Mouse (Mus musculus) urinary bladder, adult 2 months (tissue): Measurements from ENCODE around the gene Tex9. TPM values are rescaled to one million over a fixed set of nuclear protein-coding genes. Genes with fewer than 3 reads are reported as not detected.
"Not testable (repeated sequence)": the region's sequence is repeated elsewhere in the genome, so short reads cannot be mapped to it uniquely, and the experiment has no call there.

Experiments
- DNase-seq: peaks from one replicate; pipeline ENCODE4 v3.0.0; 2022; ENCODE audit warnings: low spot score
- polyA plus RNA-seq: library from polyadenylated mRNA; depleted of rRNA; stranded (reverse); fragments of >200 nt; gene quantifications from 2 replicates; pipeline ENCODE4 v1.2.3, GENCODE M21; 2012

Gene Tex9
- polyA plus RNA-seq, 1 experiment, result 11.7 TPM

- no peak for DNase-seq
These were observed 12.7 kb downstream of the Tex9 start for GRCm38 (mm10) chr9:72479276-72479675.

- DNase-seq, result no peak
These were observed 14.7 kb downstream of the Tex9 start for GRCm38 (mm10) chr9:72477306-72477705.

GRCm38 (mm10) chr9:72475511-72475910 lies 16.5 kb downstream of the Tex9 start:
- DNase-seq, result no peak

DNA sequence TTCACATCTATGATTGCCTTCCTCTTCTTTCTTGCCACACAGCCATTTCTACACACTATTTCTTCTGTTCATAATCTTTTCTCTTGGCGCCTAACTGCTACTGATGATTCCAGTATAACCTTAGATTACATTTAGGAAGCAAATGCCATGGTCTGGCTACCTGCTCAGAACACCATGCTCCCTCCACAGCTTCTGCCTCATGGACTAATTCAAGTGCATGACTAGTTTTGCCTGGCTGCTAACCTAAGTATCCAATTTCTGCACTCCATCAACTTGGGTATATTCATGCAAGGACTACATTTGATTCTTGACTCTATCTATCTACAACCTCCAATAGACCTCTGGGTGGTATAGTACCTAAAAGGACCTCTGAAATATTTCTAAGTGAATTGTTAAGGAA lies 22.2 kb downstream of the Tex9 start:
- DNase-seq, result no peak

GRCm38 (mm10) chr9:72468616-72469015 lies 23.4 kb downstream of the Tex9 start:
- no peak for DNase-seq

GRCm38 (mm10) chr9:72467551-72468407 lies 24.2 kb downstream of the Tex9 start:
- no peak for DNase-seq

DNA sequence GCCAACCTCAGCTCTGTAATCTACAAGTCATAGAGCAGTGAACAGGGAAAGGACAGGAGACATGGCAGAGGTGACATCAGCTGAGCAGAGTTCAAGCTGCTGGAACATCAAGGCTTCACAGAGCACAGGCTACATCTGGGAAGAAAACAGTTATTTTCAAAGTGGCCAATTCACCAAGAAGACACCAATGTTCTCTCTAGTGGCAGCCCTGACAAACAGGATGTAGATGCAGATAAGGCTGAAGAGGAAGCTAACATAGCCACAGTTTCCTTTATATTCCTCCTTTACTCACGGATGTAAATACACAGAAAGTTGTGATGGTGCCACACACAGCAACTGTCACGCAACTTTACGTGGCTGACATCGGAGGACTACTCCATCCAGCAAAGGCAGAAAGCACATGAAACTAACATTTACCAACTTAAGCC lies 26.2 kb downstream of the Tex9 start:
- DNase-seq, result no peak

DNA sequence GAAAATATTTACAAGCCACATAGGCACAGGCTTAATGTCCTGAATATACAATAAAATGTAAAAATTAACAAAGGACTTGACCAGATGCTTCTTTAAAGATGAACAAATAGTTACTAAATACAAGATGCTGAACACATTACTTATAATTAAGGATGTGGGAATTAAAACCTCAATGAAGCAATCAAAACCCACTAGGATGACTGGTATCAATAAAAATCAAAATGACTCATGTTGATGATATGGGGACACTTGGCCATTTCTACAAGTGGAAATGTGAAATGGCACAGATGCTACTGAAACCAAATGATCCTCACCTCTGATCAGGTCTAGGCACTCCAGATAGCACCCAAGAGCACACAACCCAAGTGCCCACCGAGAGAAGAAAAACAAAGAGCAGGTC lies 27.2 kb downstream of the Tex9 start:
- DNase-seq, result no peak

DNA sequence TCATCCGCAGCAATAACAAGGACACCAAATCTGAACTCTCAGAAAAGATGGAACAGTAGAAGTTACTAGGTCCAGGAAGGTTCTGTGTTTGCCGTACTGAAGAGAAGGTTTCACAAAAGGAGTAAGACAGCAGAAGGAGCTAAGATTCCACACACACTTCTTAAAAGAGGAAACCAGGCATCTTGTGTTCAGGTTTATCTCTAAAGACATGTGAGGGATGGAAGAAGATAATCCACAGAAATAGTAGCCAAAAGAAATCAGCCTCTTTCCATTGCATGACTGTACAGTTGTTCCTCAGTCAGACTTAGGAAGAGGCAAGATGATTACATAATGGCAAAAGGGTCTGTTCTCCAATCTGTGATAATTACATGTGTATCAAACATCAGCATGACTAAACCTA lies 29.6 kb downstream of the Tex9 start:
- no peak for DNase-seq

- no peak for DNase-seq
These were observed 31.2 kb downstream of the Tex9 start for GRCm38 (mm10) chr9:72460767-72461166.

GRCm38 (mm10) chr9:72459703-72460102 lies 32.3 kb downstream of the Tex9 start:
- no peak for DNase-seq

DNA sequence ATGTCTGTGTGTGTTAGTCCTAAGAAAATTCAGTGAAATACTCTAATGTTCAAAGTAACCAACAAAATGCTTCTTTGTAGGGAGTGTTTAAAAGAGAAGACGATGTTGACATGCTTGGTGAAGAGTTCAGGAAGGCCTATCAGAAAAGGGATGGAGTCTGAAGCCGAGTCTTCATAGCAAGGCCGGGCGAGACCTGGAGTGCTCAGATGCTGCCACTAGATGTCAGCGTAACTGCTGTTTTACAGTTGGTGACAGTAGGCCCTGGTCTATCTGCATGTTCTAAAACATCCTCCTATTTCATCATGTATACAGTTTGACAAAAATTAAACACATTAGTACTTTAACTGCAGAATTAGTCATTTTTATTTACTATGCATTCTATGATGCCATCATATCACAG lies 33.8 kb downstream of the Tex9 start:
- no peak for DNase-seq

- DNase-seq, result no peak
These were observed 35.6 kb downstream of the Tex9 start for GRCm38 (mm10) chr9:72456374-72456773.

DNA sequence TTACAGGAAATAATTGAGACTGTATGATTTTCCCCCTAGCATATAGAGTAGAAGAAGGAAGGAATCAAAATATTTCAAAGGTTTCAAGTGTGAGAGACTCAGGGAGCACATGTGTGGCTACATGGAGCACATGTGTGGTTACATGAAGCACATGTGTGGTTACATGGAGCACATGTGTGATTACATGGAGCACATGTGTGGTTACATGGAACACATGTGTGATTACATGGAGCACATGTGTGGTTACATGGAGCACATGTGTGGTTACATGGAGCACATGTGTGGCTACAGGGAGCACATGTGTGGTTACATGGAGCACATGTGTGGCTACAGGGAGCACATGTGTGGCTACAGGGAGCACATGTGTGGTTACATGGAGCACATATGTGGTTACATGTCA lies 37.7 kb downstream of the Tex9 start:
- DNase-seq, result not testable (repeated sequence)

DNA sequence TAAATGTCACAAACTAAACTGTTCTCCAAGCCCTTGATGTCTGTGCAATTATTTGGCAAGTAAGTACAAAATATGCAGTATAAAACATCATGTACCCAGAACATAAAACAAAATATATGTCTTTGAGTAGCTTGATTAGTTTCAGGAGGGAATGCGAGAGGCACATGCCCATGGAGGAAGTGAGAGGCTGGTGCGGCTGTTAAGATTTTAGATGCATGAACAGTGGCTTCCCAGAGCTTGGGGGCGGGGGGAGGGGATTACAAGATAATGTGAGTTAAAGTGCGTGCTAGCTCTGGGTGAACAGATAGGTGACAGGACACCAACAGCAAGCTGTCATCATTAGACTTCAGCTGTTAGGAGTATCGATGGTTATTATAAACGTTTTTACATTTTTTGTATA lies 40.9 kb downstream of the Tex9 start:
- no peak for DNase-seq

- DNase-seq, result no peak
These were observed 41.6 kb downstream of the Tex9 start for GRCm38 (mm10) chr9:72450363-72450762.

- no peak for DNase-seq
These were observed 42.2 kb downstream of the Tex9 start for GRCm38 (mm10) chr9:72449841-72450240.

- no peak for DNase-seq
These were observed 42.6 kb downstream of the Tex9 start for GRCm38 (mm10) chr9:72449367-72449766.

DNA sequence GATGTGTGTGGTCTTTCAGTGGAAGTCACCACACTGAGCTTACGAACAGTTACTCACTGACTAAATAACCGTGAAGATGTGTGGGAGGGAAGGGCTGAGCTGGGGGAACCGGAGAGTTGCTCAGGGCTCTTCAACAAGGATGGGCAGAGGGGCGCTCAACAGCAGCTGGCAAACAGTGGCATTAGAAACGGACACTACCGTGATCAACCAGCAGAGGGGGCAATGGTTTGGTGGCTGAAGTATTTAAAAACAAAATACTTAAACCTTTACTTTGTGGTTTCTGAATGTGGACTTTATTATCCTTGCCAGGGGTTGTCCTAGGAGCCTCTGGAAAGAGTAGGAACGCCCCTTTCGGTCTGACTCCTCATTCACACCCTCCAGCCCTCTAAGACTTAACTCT lies 44.0 kb downstream of the Tex9 start:
- DNase-seq, result no peak

GRCm38 (mm10) chr9:72441927-72442715 lies 49.9 kb downstream of the Tex9 start:
- DNase-seq, result no peak

GRCm38 (mm10) chr9:72440948-72441926 lies 50.8 kb downstream of the Tex9 start:
- no peak for DNase-seq

GRCm38 (mm10) chr9:72440358-72440757 lies 51.7 kb downstream of the Tex9 start:
- DNase-seq, result no peak
